Mouse (Mus musculus) olfactory bulb, adult 2 months (tissue): Measurements from ENCODE around the gene Gstm3.

Experiments used
- CTCF ChIP-seq: fragments of 200-500 bp; IDR thresholded peaks from 2 replicates; pipeline ENCODE4 v1.5.1; 2012; ENCODE audit warnings: low read depth, mild to moderate bottlenecking, low read length, moderate library complexity; ENCODE audit not compliant: insufficient read depth
- POLR2A ChIP-seq: fragments of 200-500 bp; IDR thresholded peaks from 2 replicates; pipeline ENCODE4 v1.6.1; 2012; ENCODE audit warnings: mild to moderate bottlenecking, low read depth, low read length, moderate library complexity; ENCODE audit not compliant: insufficient read depth

- TF ChIP-seq POLR2A (no peak), CTCF (no peak)
These were observed 37.4 kb downstream of the Gstm3 start, which contains the start of gene Gstm7 for GRCm38 (mm10) chr3:107931670-107932069.
